Mouse (Mus musculus): ENCODE data around the gene Slc6a4. TPM values are rescaled to one million over a fixed set of nuclear protein-coding genes. Genes with fewer than 3 reads are reported as not detected.
"Not testable (repeated sequence)": the region's sequence is repeated elsewhere in the genome, so short reads cannot be mapped to it uniquely, and the experiment has no call there.

Gene Slc6a4
- polyA plus RNA-seq, 1 experiment from 2014 or later = 5.7 TPM

- Histone ChIP-seq H3K27ac (no peak overlapping the region), H3K36me3 (replicated peaks) (no peaks in the 10 kb centered on the region), H3K4me1 (no peaks in the 10 kb centered on the region), H3K4me3 (no peak overlapping the region), H3K9me3 (no peaks in the 10 kb centered on the region), H3K4me2 (no peak overlapping the region), H3K9ac (no peak overlapping the region), H3K27me3 (replicated peaks) (no peaks in the 10 kb centered on the region)
- 94% methylated on average over 3 of the region's 3 CpGs for WGBS
- ATAC-seq (replicated peaks) = no peak
Observed at GRCm38 (mm10) chr11:77028157-77028556, 29.8 kb downstream of the Slc6a4 start.

- Histone ChIP-seq H3K9me3 (no peaks in the 10 kb centered on the region), H3K27ac (no peak overlapping the region), H3K36me3 (replicated peaks) (no peaks in the 10 kb centered on the region), H3K9ac (no peak overlapping the region), H3K4me3 (no peak overlapping the region), H3K4me1 (no peaks in the 10 kb centered on the region), H3K27me3 (replicated peaks) (no peaks in the 10 kb centered on the region), H3K4me2 (no peak overlapping the region)
- ATAC-seq (replicated peaks) = no peak
- WGBS = 79% methylated on average over 14 of the region's 14 CpGs
Observed at GRCm38 (mm10) chr11:77031151-77031934, 32.9 kb downstream of the Slc6a4 start.

- Histone ChIP-seq H3K9ac (no peak overlapping the region), H3K27me3 (replicated peaks) (no peaks in the 10 kb centered on the region), H3K4me3 (no peak overlapping the region), H3K4me2 (no peak overlapping the region), H3K36me3 (replicated peaks) (peaks cover 17% of the 10 kb centered on the region), H3K27ac (no peak overlapping the region), H3K9me3 (no peaks in the 10 kb centered on the region), H3K4me1 (no peaks in the 10 kb centered on the region)
- WGBS = 84% methylated on average over 4 of the region's 4 CpGs
- ATAC-seq (replicated peaks) = no peak
Observed at GRCm38 (mm10) chr11:77041891-77042290, 43.5 kb downstream of the Slc6a4 start.

GRCm38 (mm10) chr11:77042816-77043215 is 44.4 kb downstream of the Slc6a4 start:
- no peaks in the 10 kb centered on the region for H3K27me3 ChIP-seq (replicated peaks)
- no peaks in the 10 kb centered on the region for H3K4me1 ChIP-seq
- H3K27ac ChIP-seq = no peak overlapping the region
- H3K9ac ChIP-seq = no peak overlapping the region
- no peaks in the 10 kb centered on the region for H3K9me3 ChIP-seq
- 69% methylated on average over 2 of the region's 2 CpGs for WGBS
- H3K4me3 ChIP-seq = no peak overlapping the region
- ATAC-seq (replicated peaks) = no peak
- H3K36me3 ChIP-seq (replicated peaks) = peaks cover 20% of the 10 kb centered on the region
- H3K4me2 ChIP-seq = no peak overlapping the region

- H3K9ac ChIP-seq = no peak overlapping the region
- no peak overlapping the region for H3K27ac ChIP-seq
- WGBS = 62% methylated on average over 5 of the region's 5 CpGs
- ATAC-seq (replicated peaks) = no peak
- no peak overlapping the region for H3K4me3 ChIP-seq
- H3K9me3 ChIP-seq = no peaks in the 10 kb centered on the region
- H3K36me3 ChIP-seq (replicated peaks) = no peaks in the 10 kb centered on the region
- no peaks in the 10 kb centered on the region for H3K4me1 ChIP-seq
- no peak overlapping the region for H3K4me2 ChIP-seq
- no peaks in the 10 kb centered on the region for H3K27me3 ChIP-seq (replicated peaks)
Observed at GRCm38 (mm10) chr11:77061951-77062350, 63.5 kb downstream of the Slc6a4 start.

GRCm38 (mm10) chr11:77063406-77063805 is 65.0 kb downstream of the Slc6a4 start:
- no peaks in the 10 kb centered on the region for H3K27me3 ChIP-seq (replicated peaks)
- no peaks in the 10 kb centered on the region for H3K9me3 ChIP-seq
- H3K36me3 ChIP-seq (replicated peaks) = no peaks in the 10 kb centered on the region
- H3K9ac ChIP-seq = no peak overlapping the region
- no peak overlapping the region for H3K27ac ChIP-seq
- H3K4me2 ChIP-seq = no peak overlapping the region
- no peak for ATAC-seq (replicated peaks)
- no peak overlapping the region for H3K4me3 ChIP-seq
- H3K4me1 ChIP-seq = no peaks in the 10 kb centered on the region
- WGBS = 94% methylated on average over 2 of the region's 2 CpGs

- no peaks in the 10 kb centered on the region for H3K4me1 ChIP-seq
- 0 out of 2 replicates have a peak, but pooled peaks cover 1% of the 10 kb centered on the region for H3K36me3 ChIP-seq (replicated peaks)
- ATAC-seq (replicated peaks) = no peak
- H3K27ac ChIP-seq = no peak overlapping the region
- WGBS = 93% methylated on average over 4 of the region's 4 CpGs
- H3K4me3 ChIP-seq = no peak overlapping the region
- H3K9ac ChIP-seq = no peak overlapping the region
- no peaks in the 10 kb centered on the region for H3K27me3 ChIP-seq (replicated peaks)
- no peak overlapping the region for H3K4me2 ChIP-seq
- H3K9me3 ChIP-seq = no peaks in the 10 kb centered on the region
Observed at GRCm38 (mm10) chr11:77068825-77069224, 70.4 kb downstream of the Slc6a4 start.

GRCm38 (mm10) chr11:77070721-77071120 is 72.3 kb downstream of the Slc6a4 start:
- no peaks in the 10 kb centered on the region for H3K9me3 ChIP-seq
- no peak overlapping the region for H3K4me2 ChIP-seq
- no peak overlapping the region for H3K27ac ChIP-seq
- peaks cover 6% of the 10 kb centered on the region; the same call in 1 of the 2 replicates for H3K36me3 ChIP-seq (replicated peaks)
- H3K27me3 ChIP-seq (replicated peaks) = no peaks in the 10 kb centered on the region
- 75% methylated on average over 4 of the region's 4 CpGs for WGBS
- no peaks in the 10 kb centered on the region for H3K4me1 ChIP-seq
- ATAC-seq (replicated peaks) = no peak
- H3K4me3 ChIP-seq = no peak overlapping the region
- no peak overlapping the region for H3K9ac ChIP-seq

GRCm38 (mm10) chr11:77077331-77077730 is 78.9 kb downstream of the Slc6a4 start:
- not testable (repeated sequence) for H3K27ac ChIP-seq; ATAC-seq (replicated peaks); H3K9me3 ChIP-seq; H3K27me3 ChIP-seq (replicated peaks); H3K36me3 ChIP-seq (replicated peaks)
- Histone ChIP-seq H3K4me2 (peak overlapping the region; percentile 83), H3K9ac (peak overlapping the region; percentile 62), H3K4me1 (peaks cover 10% of the 10 kb centered on the region), H3K4me3 (peak overlapping the region; percentile 78)
- 64% methylated on average over 4 of the region's 4 CpGs for WGBS

- Histone ChIP-seq H3K4me1 (peaks cover 10% of the 10 kb centered on the region), H3K9me3 (no peaks in the 10 kb centered on the region), H3K4me3 (peak overlapping the region; percentile 78), H3K27ac (peak overlapping the region; percentile 90), H3K4me2 (peak overlapping the region; percentile 83), H3K27me3 (replicated peaks) (peaks cover 10% of the 10 kb centered on the region; the same call in 1 of the 2 replicates), H3K9ac (peak overlapping the region; percentile 62), H3K36me3 (replicated peaks) (peaks cover 6% of the 10 kb centered on the region; the same call in 1 of the 2 replicates)
- 2% methylated on average over 16 of the region's 16 CpGs for WGBS
- ATAC-seq (replicated peaks) = peak; percentile 41
Observed at GRCm38 (mm10) chr11:77077792-77078191, 79.4 kb downstream of the Slc6a4 start.

- 3% methylated on average over 48 of the region's 48 CpGs for WGBS
- no peaks in the 10 kb centered on the region for H3K9me3 ChIP-seq
- peak within 1 kb of the TSS; percentile 90 for H3K27ac ChIP-seq
- H3K4me3 ChIP-seq = peak within 1 kb of the TSS; percentile 78
- H3K4me2 ChIP-seq = peak within 1 kb of the TSS; percentile 83
- peaks cover 10% of the 10 kb centered on the region; the same call in 1 of the 2 replicates for H3K27me3 ChIP-seq (replicated peaks)
- peak within 1 kb of the TSS; percentile 62 for H3K9ac ChIP-seq
- peak; percentile 99 for ATAC-seq (replicated peaks)
- H3K4me1 ChIP-seq = peaks cover 10% of the 10 kb centered on the region
- H3K36me3 ChIP-seq (replicated peaks) = peaks cover 6% of the 10 kb centered on the region; the same call in 1 of the 2 replicates
Observed at GRCm38 (mm10) chr11:77078273-77079134, 80.1 kb downstream of the Slc6a4 start, which contains the start of gene Nsrp1. Gene Nsrp1 (minus strand): TSS chr11:77078435.

- peaks cover under 1% of the 10 kb centered on the region; the same call in 1 of the 2 replicates for H3K36me3 ChIP-seq (replicated peaks)
- no peaks in the 10 kb centered on the region for H3K9me3 ChIP-seq
- H3K27ac ChIP-seq = no peak overlapping the region
- H3K4me2 ChIP-seq = no peak overlapping the region
- H3K9ac ChIP-seq = no peak overlapping the region
- WGBS = 100% methylated on average over 1 of the region's 1 CpGs
- H3K4me3 ChIP-seq = no peak overlapping the region
- peaks cover 10% of the 10 kb centered on the region; the same call in 1 of the 2 replicates for H3K27me3 ChIP-seq (replicated peaks)
- H3K4me1 ChIP-seq = peaks cover 10% of the 10 kb centered on the region
- ATAC-seq (replicated peaks) = no peak
Observed at GRCm38 (mm10) chr11:77079361-77079760, 81.0 kb downstream of the Slc6a4 start.
